Mouse (Mus musculus) testis, postnatal 14 days (tissue): ENCODE measurements around the gene Atxn7.

Experiments
- DNase-seq: peaks from one replicate; pipeline ENCODE4 v3.0.0; 2021; ENCODE audit warnings: low spot score

Atxn7 gene

DNA sequence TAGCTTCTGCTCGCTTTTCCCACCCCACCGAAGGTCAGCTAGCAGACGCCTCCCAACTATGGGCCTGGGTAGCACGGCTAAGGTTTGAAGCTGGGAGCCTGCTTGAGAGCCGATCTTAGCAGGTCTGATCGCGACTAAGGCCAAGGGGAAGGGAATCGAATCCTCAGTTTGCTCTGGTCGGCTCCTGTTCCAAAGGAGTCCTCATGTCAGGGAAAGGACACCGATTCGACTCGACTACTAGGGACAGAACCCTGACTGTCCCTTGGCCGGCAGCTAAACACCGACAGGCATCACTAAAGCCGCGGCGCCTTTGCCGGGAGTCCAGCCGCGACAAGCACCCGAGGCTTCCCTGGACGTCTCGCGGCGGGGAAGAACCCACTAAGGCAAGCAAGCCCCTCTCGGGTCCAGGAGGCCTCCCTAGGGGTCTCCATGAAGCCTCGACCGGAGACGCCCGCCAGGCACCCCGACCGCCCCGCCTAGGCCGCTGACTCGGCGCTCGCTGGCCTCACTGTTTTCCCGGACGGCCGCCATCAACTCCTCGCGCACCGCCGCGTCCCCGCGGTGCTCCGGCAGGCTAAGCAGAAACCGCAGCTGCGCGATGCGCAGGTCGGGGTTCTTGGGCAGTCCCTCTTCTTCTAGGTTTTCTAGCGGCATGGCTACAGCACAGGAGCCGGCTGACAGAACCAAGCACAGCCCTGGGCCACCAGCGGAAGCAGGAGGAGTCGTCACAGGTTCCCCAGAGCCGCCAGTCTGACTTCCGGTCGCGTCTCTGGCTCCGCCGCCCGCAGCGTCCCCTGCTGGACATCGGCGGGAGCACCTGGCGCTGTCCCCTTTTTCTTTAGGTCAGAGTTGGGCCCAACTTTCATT lies 159.2 kb downstream of the Atxn7 start, which contains the start of gene Psmd6:
Gene Psmd6, minus strand, starts transcription at position 755 of the 867 bp plus-strand sequence.
- DNase-seq, result peak; percentile 90
